Mouse (Mus musculus) embryonic facial prominence, embryonic 12.5 days (tissue): ENCODE data around the gene Fam174b. TPM values are rescaled to one million over a fixed set of nuclear protein-coding genes. Genes with fewer than 3 reads are reported as not detected.
A peak's percentile ranks its signal among the peaks of the same experiment; 100 is the strongest.

ENCODE experiments used
- ATAC-seq: fragments of 200-750 bp; cut with Nextera tagmentation; 2 replicates; pipeline ENCODE4 v1.8.0; 2017; ENCODE audit not compliant: insufficient number of reproducible peaks, insufficient read depth, low FRiP score, low TSS enrichment
- H3K27ac ChIP-seq: fragments of 300-500 bp; sonication (generic); 2 replicates; pipeline ENCODE4 v1.5.1; 2016; ENCODE audit warnings: mild to moderate bottlenecking
- H3K27me3 ChIP-seq: fragments of 300-500 bp; sonication (generic); 2 replicates; pipeline ENCODE4 v1.6.1; 2016; ENCODE audit warnings: mild to moderate bottlenecking, moderate library complexity
- H3K36me3 ChIP-seq: fragments of 300-500 bp; sonication (generic); 2 replicates; pipeline ENCODE4 v1.6.1; 2016; ENCODE audit warnings: mild to moderate bottlenecking
- H3K4me1 ChIP-seq: fragments of 300-500 bp; sonication (generic); 2 replicates; pipeline ENCODE4 v1.6.1; 2016
- H3K4me2 ChIP-seq: fragments of 300-500 bp; sonication (generic); replicated peaks from 2 replicates; pipeline ENCODE4 v1.6.1; 2016; ENCODE audit warnings: mild to moderate bottlenecking, moderate library complexity
- H3K4me3 ChIP-seq: fragments of 300-500 bp; sonication (generic); 2 replicates; pipeline ENCODE4 v1.5.1; 2016; ENCODE audit warnings: mild to moderate bottlenecking
- H3K9ac ChIP-seq: fragments of 300-500 bp; sonication (generic); 2 replicates; pipeline ENCODE4 v1.6.1; 2016; ENCODE audit warnings: mild to moderate bottlenecking, moderate library complexity
- H3K9me3 ChIP-seq: fragments of 300-500 bp; sonication (generic); 2 replicates; pipeline ENCODE4 v1.6.1; 2016; ENCODE audit warnings: mild to moderate bottlenecking, moderate library complexity
- WGBS: fragments of 180-500 bp; shearing (Covaris S2); methylation state at CpG from one replicate; pipeline ENCODE4 v1.1.7; 2016; 5-methylcytosine and 5-hydroxymethylcytosine counted together
- polyA plus RNA-seq: library from polyadenylated mRNA; unstranded; fragments of >200 nt; fragmentation: Nextera tagmentation; extraction: Ambion mirVana; gene quantifications from 2 replicates; pipeline ENCODE4 v1.2.1, GENCODE M21; 2016

Gene Fam174b
- polyA plus RNA-seq, 1 experiment from 2014 or later: 55.0 TPM

- H3K36me3 ChIP-seq: no peaks in the 10 kb centered on the region
- peaks cover 9% of the 10 kb centered on the region; the same call in 1 of the 2 replicates for H3K4me1 ChIP-seq
- WGBS: 85% methylated on average over 7 of the region's 7 CpGs
- H3K4me2 ChIP-seq: no peak overlapping the region
- no peaks in the 10 kb centered on the region for H3K9me3 ChIP-seq
- H3K27me3 ChIP-seq: no peaks in the 10 kb centered on the region
- no peak overlapping the region for H3K4me3 ChIP-seq
- no peak overlapping the region for H3K9ac ChIP-seq
- ATAC-seq: no peak
- H3K27ac ChIP-seq: no peak overlapping the region
Measured at GRCm38 (mm10) chr7:73749983-73750382, 9.9 kb downstream of the Fam174b start.

GRCm38 (mm10) chr7:73753598-73753997 is 13.5 kb downstream of the Fam174b start:
- 88% methylated on average over 1 of the region's 1 CpGs for WGBS
- Histone ChIP-seq H3K9ac (no peak overlapping the region), H3K27ac (no peak overlapping the region), H3K4me3 (no peak overlapping the region), H3K4me2 (no peak overlapping the region), H3K36me3 (no peaks in the 10 kb centered on the region), H3K4me1 (peaks cover 4% of the 10 kb centered on the region; the same call in 1 of the 2 replicates), H3K27me3 (no peaks in the 10 kb centered on the region), H3K9me3 (no peaks in the 10 kb centered on the region)
- no peak for ATAC-seq

GRCm38 (mm10) chr7:73755377-73756110 is 15.4 kb downstream of the Fam174b start:
- peak; percentile 41; the same call in 1 of the 2 replicates for ATAC-seq
- Histone ChIP-seq H3K36me3 (no peaks in the 10 kb centered on the region), H3K9me3 (no peaks in the 10 kb centered on the region), H3K4me2 (no peak overlapping the region), H3K4me3 (no peak overlapping the region), H3K27ac (peak overlapping the region; percentile 31; the same call in 1 of the 2 replicates), H3K9ac (no peak overlapping the region), H3K27me3 (no peaks in the 10 kb centered on the region), H3K4me1 (peaks cover 4% of the 10 kb centered on the region; the same call in 1 of the 2 replicates)
- 34% methylated on average over 1 of the region's 1 CpGs for WGBS

GRCm38 (mm10) chr7:73761691-73762189 is 21.6 kb downstream of the Fam174b start:
- 83% methylated on average over 8 of the region's 8 CpGs for WGBS
- Histone ChIP-seq H3K4me3 (no peak overlapping the region), H3K27ac (no peak overlapping the region), H3K27me3 (no peaks in the 10 kb centered on the region), H3K36me3 (0 out of 2 replicates have a peak, but pooled peaks cover 3% of the 10 kb centered on the region), H3K4me1 (no peaks in the 10 kb centered on the region), H3K9me3 (no peaks in the 10 kb centered on the region), H3K4me2 (no peak overlapping the region), H3K9ac (no peak overlapping the region)
- no peak for ATAC-seq

- no peak for ATAC-seq
- Histone ChIP-seq H3K27me3 (no peaks in the 10 kb centered on the region), H3K9ac (no peak overlapping the region), H3K27ac (no peak overlapping the region), H3K36me3 (peaks cover 8% of the 10 kb centered on the region; the same call in 1 of the 2 replicates), H3K4me2 (no peak overlapping the region), H3K4me3 (no peak overlapping the region), H3K4me1 (no peaks in the 10 kb centered on the region), H3K9me3 (no peaks in the 10 kb centered on the region)
- WGBS: 90% methylated on average over 5 of the region's 5 CpGs
Measured at GRCm38 (mm10) chr7:73764679-73765078, 24.6 kb downstream of the Fam174b start.

- no peak overlapping the region for H3K4me3 ChIP-seq
- H3K36me3 ChIP-seq: peaks cover 8% of the 10 kb centered on the region; the same call in 1 of the 2 replicates
- H3K4me1 ChIP-seq: no peaks in the 10 kb centered on the region
- 63% methylated on average over 7 of the region's 7 CpGs for WGBS
- no peaks in the 10 kb centered on the region for H3K27me3 ChIP-seq
- H3K9ac ChIP-seq: no peak overlapping the region
- no peaks in the 10 kb centered on the region for H3K9me3 ChIP-seq
- ATAC-seq: no peak
- no peak overlapping the region for H3K4me2 ChIP-seq
- H3K27ac ChIP-seq: no peak overlapping the region
Measured at GRCm38 (mm10) chr7:73765186-73765903, 25.2 kb downstream of the Fam174b start.

GRCm38 (mm10) chr7:73769224-73769623 is 29.1 kb downstream of the Fam174b start:
- Histone ChIP-seq H3K4me1 (peaks cover 10% of the 10 kb centered on the region; the same call in 1 of the 2 replicates), H3K4me3 (no peak overlapping the region), H3K9me3 (no peaks in the 10 kb centered on the region), H3K27ac (no peak overlapping the region), H3K27me3 (no peaks in the 10 kb centered on the region), H3K4me2 (no peak overlapping the region), H3K36me3 (peaks cover 8% of the 10 kb centered on the region; the same call in 1 of the 2 replicates), H3K9ac (no peak overlapping the region)
- WGBS: 90% methylated on average over 4 of the region's 4 CpGs
- ATAC-seq: no peak

- H3K27ac ChIP-seq: 0 out of 2 replicates have a peak overlapping the region, but pooled peaks have one; percentile 23
Measured at GRCm38 (mm10) chr7:73771384-73772274, 31.5 kb downstream of the Fam174b start.

GRCm38 (mm10) chr7:73772275-73772765 is 32.2 kb downstream of the Fam174b start:
- H3K27me3 ChIP-seq: no peaks in the 10 kb centered on the region
- WGBS: 69% methylated on average over 14 of the region's 14 CpGs
- H3K4me2 ChIP-seq: no peak overlapping the region
- H3K27ac ChIP-seq: no peak overlapping the region
- peaks cover 13% of the 10 kb centered on the region; the same call in 1 of the 2 replicates for H3K4me1 ChIP-seq
- ATAC-seq: no peak
- H3K9ac ChIP-seq: no peak overlapping the region
- no peak overlapping the region for H3K4me3 ChIP-seq
- H3K36me3 ChIP-seq: peaks cover 7% of the 10 kb centered on the region; the same call in 1 of the 2 replicates
- H3K9me3 ChIP-seq: no peaks in the 10 kb centered on the region

More at GRCm38 (mm10) chr7:73771384-73772274, 31.5 kb downstream of the Fam174b start:
- Histone ChIP-seq H3K36me3 (peaks cover 9% of the 10 kb centered on the region; the same call in 1 of the 2 replicates), H3K9ac (no peak overlapping the region), H3K9me3 (no peaks in the 10 kb centered on the region), H3K27me3 (no peaks in the 10 kb centered on the region), H3K4me1 (peaks cover 13% of the 10 kb centered on the region; the same call in 1 of the 2 replicates), H3K4me2 (no peak overlapping the region), H3K4me3 (no peak overlapping the region)
- ATAC-seq: no peak
- WGBS: 41% methylated on average over 19 of the region's 19 CpGs

- H3K9ac ChIP-seq: no peak overlapping the region
- no peak overlapping the region for H3K27ac ChIP-seq
- no peaks in the 10 kb centered on the region for H3K9me3 ChIP-seq
- 0 out of 2 replicates have a peak, but pooled peaks cover 4% of the 10 kb centered on the region for H3K36me3 ChIP-seq
- no peak overlapping the region for H3K4me2 ChIP-seq
- H3K4me3 ChIP-seq: no peak overlapping the region
- no peaks in the 10 kb centered on the region for H3K27me3 ChIP-seq
- WGBS: 76% methylated on average over 9 of the region's 9 CpGs
- peaks cover 13% of the 10 kb centered on the region; the same call in 1 of the 2 replicates for H3K4me1 ChIP-seq
- no peak for ATAC-seq
Measured at GRCm38 (mm10) chr7:73774781-73775180, 34.7 kb downstream of the Fam174b start.

- H3K4me1 ChIP-seq: peaks cover 5% of the 10 kb centered on the region; the same call in 1 of the 2 replicates
- no peaks in the 10 kb centered on the region for H3K9me3 ChIP-seq
- no peak overlapping the region for H3K4me3 ChIP-seq
- no peaks in the 10 kb centered on the region for H3K27me3 ChIP-seq
- no peak overlapping the region for H3K9ac ChIP-seq
- 0 out of 2 replicates have a peak, but pooled peaks cover 4% of the 10 kb centered on the region for H3K36me3 ChIP-seq
- no peak overlapping the region for H3K4me2 ChIP-seq
- WGBS: 71% methylated on average over 3 of the region's 3 CpGs
- H3K27ac ChIP-seq: no peak overlapping the region
- ATAC-seq: no peak
Measured at GRCm38 (mm10) chr7:73777777-73778176, 37.7 kb downstream of the Fam174b start.
